Mouse (Mus musculus) kidney, adult 2 months (tissue): ENCODE data around the gene Ddx59. TPM values are rescaled to one million over a fixed set of nuclear protein-coding genes. Genes with fewer than 3 reads are reported as not detected.
A peak's percentile ranks its signal among the peaks of the same experiment; 100 is the strongest.

Experiments used
- DNase-seq: peaks from one replicate; pipeline ENCODE4 v3.0.0; 2021
- H3K27ac ChIP-seq: fragments of 200-500 bp; 2 replicates; pipeline ENCODE4 v1.5.1; 2012; ENCODE audit warnings: low read depth, low read length, control low read depth, inconsistent platforms; ENCODE audit not compliant: insufficient read depth
- H3K27me3 ChIP-seq: fragments of 200-500 bp; replicated peaks from 2 replicates; pipeline ENCODE4 v1.6.1; 2012; ENCODE audit warnings: mild to moderate bottlenecking, moderate library complexity, low read length, inconsistent platforms; ENCODE audit not compliant: control insufficient read depth, insufficient read depth
- H3K36me3 ChIP-seq: fragments of 200-500 bp; 2 replicates; pipeline ENCODE4 v1.6.1; 2012; ENCODE audit warnings: mild to moderate bottlenecking, moderate library complexity, low read length, inconsistent platforms; ENCODE audit not compliant: control insufficient read depth, insufficient read depth
- H3K4me1 ChIP-seq: fragments of 200-500 bp; 2 replicates; pipeline ENCODE4 v1.6.1; 2011; ENCODE audit warnings: low read length; ENCODE audit not compliant: control insufficient read depth, insufficient read depth
- H3K4me3 ChIP-seq: fragments of 200-500 bp; 2 replicates; pipeline ENCODE4 v1.5.1; 2011; ENCODE audit warnings: mild to moderate bottlenecking, low read depth, low read length, control low read depth; ENCODE audit not compliant: insufficient read depth
- CTCF ChIP-seq: fragments of 200-500 bp; conservative IDR thresholded peaks from 2 replicates; pipeline ENCODE4 v1.5.1; 2011; ENCODE audit warnings: low read depth, mild to moderate bottlenecking, control low read depth, low read length, moderate library complexity, mixed read lengths; ENCODE audit not compliant: insufficient read depth, insufficient read length
- POLR2A ChIP-seq: fragments of 200-500 bp; IDR thresholded peaks from one replicate; pipeline ENCODE4 v1.6.1; 2011; ENCODE audit warnings: low read depth, low read length, control low read depth
- WGBS: fragments of 180-500 bp; shearing (Covaris S2); methylation state at CpG from one replicate; pipeline ENCODE4 v1.1.7; 2018; 5-methylcytosine and 5-hydroxymethylcytosine counted together
- polyA plus RNA-seq: library from polyadenylated mRNA; depleted of rRNA; stranded (reverse); fragments of >200 nt; gene quantifications from 2 replicates; pipeline ENCODE4 v1.2.3, GENCODE M21; 2012

Gene Ddx59
- polyA plus RNA-seq, 1 experiment: 4.9 TPM

DNA sequence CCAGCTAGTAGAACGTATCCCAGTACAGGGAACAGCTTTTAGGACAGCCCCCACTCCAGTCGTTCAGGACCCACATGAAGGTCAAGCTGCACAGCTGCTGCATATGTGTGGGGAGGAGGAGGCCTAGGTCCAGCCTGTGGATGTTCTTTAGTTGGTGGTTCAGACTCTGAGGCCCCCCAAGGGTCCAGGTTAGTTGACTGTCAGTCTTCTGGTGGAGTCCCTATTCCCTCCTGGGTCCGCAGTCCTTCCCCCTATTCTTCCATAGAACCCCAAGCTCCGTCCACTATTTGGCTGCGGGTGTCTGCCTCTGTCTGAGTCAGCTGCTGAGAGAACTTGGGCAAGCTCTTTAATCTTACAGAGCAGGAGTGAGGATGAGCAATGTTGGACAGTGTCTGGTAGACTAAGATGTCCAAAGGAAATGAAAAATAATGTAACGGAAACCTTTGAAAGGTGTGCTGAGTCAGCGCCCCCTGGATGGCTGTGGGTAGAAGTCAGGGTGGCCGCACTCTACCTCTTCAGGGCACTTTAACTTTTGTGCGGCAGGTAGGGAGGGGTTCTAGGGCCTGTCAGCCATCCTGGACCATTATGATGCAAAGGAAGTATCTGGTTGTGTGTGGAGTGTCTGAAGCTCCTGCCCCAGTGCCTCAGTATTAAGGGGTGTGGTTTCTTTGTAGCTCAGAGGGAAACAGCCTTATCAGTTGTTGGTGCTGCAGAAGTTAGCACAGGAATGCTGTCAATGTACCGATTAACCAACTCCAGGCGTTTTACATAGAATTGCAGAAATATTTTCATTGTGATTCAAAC, 12.3 kb downstream of the Ddx59 start:
- TF ChIP-seq CTCF: no peak
- TF ChIP-seq POLR2A: no peak
- 86% methylated on average over 11 of the region's 11 CpGs for WGBS
- Histone ChIP-seq H3K27me3 (no peaks in the 10 kb centered on the region), H3K36me3 (no peaks in the 10 kb centered on the region; the same call in 1 of the 2 replicates), H3K4me3 (no peak overlapping the region), H3K4me1 (no peaks in the 10 kb centered on the region), H3K27ac (no peak overlapping the region)
- DNase-seq: no peak

DNA sequence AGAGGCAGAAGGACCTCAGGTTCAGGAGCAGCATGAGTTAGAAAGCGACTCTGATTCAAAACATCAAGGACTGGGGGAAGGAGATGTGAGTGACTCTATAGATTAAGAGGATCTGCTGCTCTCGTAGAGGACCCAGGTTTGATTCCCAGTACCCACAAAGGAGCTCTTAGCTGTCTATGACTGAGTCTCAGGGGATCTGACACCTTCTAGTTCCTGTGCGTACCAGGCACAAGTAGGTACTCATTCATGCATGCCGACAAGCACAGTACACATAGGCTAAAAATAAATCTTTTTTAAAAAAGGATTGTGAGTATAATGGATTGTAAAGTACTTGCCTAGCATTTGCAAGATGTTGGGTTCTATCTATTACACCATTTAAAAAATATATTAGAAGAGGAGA, 13.9 kb downstream of the Ddx59 start:
- DNase-seq: no peak
- Histone ChIP-seq H3K4me1 (no peaks in the 10 kb centered on the region), H3K27ac (no peak overlapping the region), H3K36me3 (peaks cover 3% of the 10 kb centered on the region), H3K4me3 (no peak overlapping the region), H3K27me3 (no peaks in the 10 kb centered on the region)
- WGBS: 77% methylated on average over 4 of the region's 4 CpGs
- no peak for TF ChIP-seq POLR2A
- no peak for TF ChIP-seq CTCF

DNA sequence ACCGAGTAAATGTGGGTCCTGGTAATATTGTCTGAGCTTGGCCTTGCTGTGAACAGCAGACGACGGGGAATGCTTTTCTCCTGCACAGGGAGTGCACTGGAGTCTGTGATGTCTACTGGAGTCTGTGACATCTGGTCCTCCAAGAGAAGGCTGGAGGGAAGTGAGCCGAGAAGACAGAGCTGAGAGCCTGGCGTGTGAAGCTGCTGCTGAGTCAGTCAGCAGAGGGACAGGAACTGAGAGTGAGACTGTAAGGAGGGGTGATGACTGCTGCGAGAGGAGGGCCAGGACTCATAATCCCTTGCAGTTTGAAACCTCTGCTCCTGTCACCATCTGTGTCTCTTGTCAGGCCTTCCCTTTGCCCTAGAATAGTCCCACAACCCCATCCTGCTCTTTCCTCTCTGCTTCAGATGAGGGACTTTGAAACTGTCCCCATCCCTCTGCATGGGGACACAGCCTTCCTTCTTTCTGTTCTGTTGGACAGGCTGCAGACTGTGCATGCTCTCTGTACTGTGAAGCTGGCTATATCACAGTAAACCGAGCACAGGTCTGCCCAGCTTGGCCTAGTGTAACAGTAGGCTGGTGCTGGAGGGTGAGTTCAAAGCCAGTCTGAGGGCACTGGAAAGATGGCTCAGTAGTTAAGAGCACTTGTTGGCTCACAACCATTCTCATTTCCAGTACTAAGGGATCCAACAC, 15.2 kb downstream of the Ddx59 start:
- DNase-seq: no peak
- Histone ChIP-seq H3K36me3 (peaks cover 5% of the 10 kb centered on the region), H3K4me3 (no peak overlapping the region), H3K27ac (no peak overlapping the region), H3K4me1 (no peaks in the 10 kb centered on the region), H3K27me3 (no peaks in the 10 kb centered on the region)
- WGBS: 67% methylated on average over 7 of the region's 7 CpGs
- TF ChIP-seq CTCF (no peak), POLR2A (no peak)

DNA sequence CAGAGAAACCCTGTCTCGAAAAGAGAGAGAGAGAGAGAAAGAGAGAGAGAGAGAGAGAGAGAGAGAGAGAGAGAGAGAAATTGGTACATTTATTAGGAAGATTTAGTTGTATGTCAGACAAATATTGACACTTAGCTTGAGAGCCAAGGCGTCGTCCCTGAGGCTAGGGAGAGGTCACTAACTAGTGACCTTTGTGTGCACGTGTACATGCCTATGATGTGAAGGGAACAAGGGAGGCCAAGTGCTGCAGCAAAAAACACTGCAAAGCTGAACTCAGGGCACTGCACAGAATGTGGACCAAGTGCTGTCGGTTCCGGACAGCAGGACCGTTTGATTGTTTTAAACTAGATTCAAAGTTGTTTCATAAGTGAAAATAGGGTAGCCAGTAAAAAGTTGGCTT, 25.7 kb downstream of the Ddx59 start:
- Histone ChIP-seq H3K27me3 (no peaks in the 10 kb centered on the region), H3K27ac (no peak overlapping the region), H3K36me3 (peaks cover 1% of the 10 kb centered on the region; the same call in 1 of the 2 replicates), H3K4me3 (no peak overlapping the region), H3K4me1 (no peaks in the 10 kb centered on the region)
- WGBS: 77% methylated on average over 7 of the region's 7 CpGs
- DNase-seq: no peak
- no peak for TF ChIP-seq POLR2A
- no peak for TF ChIP-seq CTCF

DNA sequence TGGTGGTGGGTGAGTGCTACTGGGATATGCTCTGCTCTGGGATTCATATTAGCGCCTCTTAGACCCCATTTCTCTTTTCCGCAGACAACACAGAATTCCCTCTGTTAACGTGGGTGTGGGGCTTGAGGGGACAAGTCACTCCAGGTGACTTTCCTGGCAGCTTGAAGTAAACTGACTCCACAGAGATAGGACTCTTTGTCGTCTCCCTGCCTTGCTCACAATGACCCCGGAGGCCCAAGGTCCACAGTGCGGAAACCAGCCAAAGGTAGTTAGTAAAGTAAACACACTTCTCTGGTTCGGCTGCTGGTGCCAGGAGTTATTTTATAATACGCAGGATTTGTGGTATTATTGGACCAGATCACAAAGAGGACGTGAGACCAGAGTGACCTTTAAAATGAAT, 27.7 kb downstream of the Ddx59 start:
- WGBS: 60% methylated on average over 9 of the region's 9 CpGs
- no peak for TF ChIP-seq POLR2A
- TF ChIP-seq CTCF: no peak
- Histone ChIP-seq H3K4me3 (no peak overlapping the region), H3K27ac (no peak overlapping the region), H3K27me3 (no peaks in the 10 kb centered on the region), H3K36me3 (peaks cover 1% of the 10 kb centered on the region; the same call in 1 of the 2 replicates), H3K4me1 (no peaks in the 10 kb centered on the region)
- DNase-seq: peak; percentile 14

DNA sequence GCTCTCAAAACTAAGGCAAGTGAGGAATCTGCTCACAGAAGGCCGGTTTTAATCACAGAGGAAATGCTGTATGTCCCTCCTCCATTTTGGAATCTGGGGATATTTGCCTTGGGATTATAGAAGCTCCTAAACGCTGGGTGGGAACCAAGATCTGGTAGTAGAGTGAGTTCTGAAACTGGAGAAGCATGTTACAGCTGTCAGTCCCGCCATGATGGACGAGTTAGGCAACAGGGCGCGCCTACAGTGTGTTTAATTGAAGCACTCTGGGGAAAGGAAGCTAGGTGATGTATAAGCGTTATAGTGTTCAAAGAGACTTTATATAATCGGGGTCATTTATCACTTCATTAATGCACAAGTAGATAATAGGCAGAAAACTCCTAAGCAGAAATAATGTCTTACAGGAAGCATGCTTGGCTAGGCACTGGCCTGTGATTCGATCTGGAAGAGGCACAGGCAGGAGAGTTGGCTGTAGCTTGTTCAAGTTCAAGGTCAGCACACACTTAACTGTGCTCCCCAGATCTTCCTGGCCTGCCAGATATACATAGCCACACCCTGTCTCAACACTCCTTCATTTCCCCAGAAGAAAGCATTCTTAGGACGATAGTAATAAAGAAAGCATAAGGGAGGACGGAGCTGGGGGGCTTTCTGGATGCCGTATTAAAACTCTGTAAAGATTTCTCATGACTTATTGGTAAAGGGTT, 29.6 kb downstream of the Ddx59 start:
- Histone ChIP-seq H3K27me3 (no peaks in the 10 kb centered on the region), H3K27ac (no peak overlapping the region), H3K36me3 (peaks cover 1% of the 10 kb centered on the region; the same call in 1 of the 2 replicates), H3K4me1 (no peaks in the 10 kb centered on the region), H3K4me3 (no peak overlapping the region)
- no peak for DNase-seq
- TF ChIP-seq CTCF: no peak
- no peak for TF ChIP-seq POLR2A
- 74% methylated on average over 12 of the region's 12 CpGs for WGBS

DNA sequence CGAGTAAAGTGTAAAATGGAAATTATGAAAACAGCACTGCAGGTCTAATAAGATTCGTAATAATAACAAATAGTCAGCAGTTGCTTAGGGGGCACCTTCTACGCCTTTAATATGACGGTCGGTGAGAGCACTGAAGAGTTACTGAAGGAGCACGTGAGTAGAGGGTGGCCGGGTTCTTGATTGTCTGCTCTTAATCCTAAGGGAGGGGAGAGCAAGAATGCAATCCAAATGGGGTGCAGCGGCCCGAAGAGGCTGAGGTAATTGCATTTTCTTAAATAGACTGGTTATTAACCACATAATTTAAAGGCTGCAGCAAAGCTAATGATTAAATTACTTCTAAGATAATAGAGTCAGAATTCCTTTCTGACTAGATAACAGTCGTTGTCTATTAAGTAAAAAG, 31.9 kb downstream of the Ddx59 start:
- no peak overlapping the region for H3K27ac ChIP-seq
- TF ChIP-seq CTCF: no peak
- TF ChIP-seq POLR2A: no peak
- no peaks in the 10 kb centered on the region for H3K36me3 ChIP-seq
- no peaks in the 10 kb centered on the region for H3K27me3 ChIP-seq
- no peak for DNase-seq
- 44% methylated on average over 10 of the region's 10 CpGs for WGBS
- H3K4me3 ChIP-seq: no peak overlapping the region
- no peaks in the 10 kb centered on the region for H3K4me1 ChIP-seq
